Mouse (Mus musculus): ENCODE measurements around the gene Kcnh2.
"Not testable (repeated sequence)": the region's sequence is repeated elsewhere in the genome, so short reads cannot be mapped to it uniquely, and the experiment has no call there.

Kcnh2 gene

DNA sequence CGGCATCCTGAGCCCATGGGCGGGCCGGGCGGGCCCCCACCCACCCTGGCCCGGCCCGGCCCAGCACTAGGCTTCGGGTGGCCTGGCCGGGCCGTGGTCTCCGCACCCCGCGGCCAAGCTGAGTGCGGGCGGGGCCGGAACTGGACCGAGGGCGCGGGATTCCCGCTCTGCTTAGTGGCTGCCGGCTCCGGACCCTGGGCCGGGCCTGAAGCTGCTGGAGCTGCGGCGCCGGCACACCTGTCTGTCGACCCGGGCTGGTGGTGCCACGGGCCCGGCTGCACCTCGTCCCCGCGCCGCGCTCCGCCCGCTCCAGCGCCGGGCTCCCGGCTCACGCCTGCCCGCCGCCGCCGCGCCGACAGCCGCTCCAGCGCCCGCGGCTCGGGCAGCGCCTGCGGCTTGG, at the start of gene Kcnh2:
Gene Kcnh2 (minus strand): TSS at position 327 of the 400 bp plus-strand sequence.
- Histone ChIP-seq H3K9me3 (ENCODE audit: low read length) (no peaks in the 10 kb centered on the region), H3K27me3 (ENCODE audit: insufficient read depth, low read length) (peaks cover 51% of the 10 kb centered on the region), H3K4me1 (replicated peaks; ENCODE audit: low read depth, low read length) (peaks cover 63% of the 10 kb centered on the region), H3K4me3 (replicated peaks; ENCODE audit: low read length) (peak within 1 kb of the TSS; percentile 84), H3K36me3 (ENCODE audit: insufficient read depth, low read length) (0 out of 2 replicates have a peak, but pooled peaks cover under 1% of the 10 kb centered on the region)
- no peak for TF ChIP-seq POU5F1 (IDR thresholded peaks at IDR 0.05; ENCODE audit: borderline replicate concordance, low read length)
- no peak for TF ChIP-seq CTCF (conservative IDR thresholded peaks at IDR 0.05; ENCODE audit: low read length)
- no peak for TF ChIP-seq NANOG (IDR thresholded peaks at IDR 0.05; ENCODE audit: borderline replicate concordance, low read length)

DNA sequence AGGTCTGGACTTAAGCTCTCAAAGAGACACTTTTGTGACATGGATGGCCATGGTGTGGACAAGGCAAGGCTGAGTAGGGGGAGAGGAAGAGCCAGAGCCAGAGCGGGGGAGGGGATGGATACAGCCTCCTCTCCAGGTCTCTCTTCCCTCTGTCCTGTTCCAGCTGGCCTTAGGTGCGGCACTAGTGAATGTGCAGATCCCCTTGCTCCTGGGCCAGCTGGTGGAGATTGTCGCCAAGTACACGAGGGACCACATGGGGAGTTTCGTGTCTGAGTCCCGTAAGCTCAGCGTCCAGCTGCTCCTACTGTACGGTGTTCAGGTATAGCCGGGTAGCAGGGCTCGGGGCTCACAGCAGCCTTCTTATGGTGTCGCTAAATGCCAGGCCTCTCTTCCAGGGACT, 49.0 kb upstream of the Kcnh2 start:
- peaks cover 64% of the 10 kb centered on the region for H3K36me3 ChIP-seq (ENCODE audit: insufficient read depth, low read length)
- no peaks in the 10 kb centered on the region for H3K27me3 ChIP-seq (ENCODE audit: insufficient read depth, low read length)
- H3K4me1 ChIP-seq (replicated peaks; ENCODE audit: low read depth, low read length), result peaks cover 46% of the 10 kb centered on the region
- no peak overlapping the region for H3K4me3 ChIP-seq (replicated peaks; ENCODE audit: low read length)
- no peaks in the 10 kb centered on the region for H3K9me3 ChIP-seq (ENCODE audit: low read length)
- TF ChIP-seq NANOG (IDR thresholded peaks at IDR 0.05; ENCODE audit: borderline replicate concordance, low read length) (no peak), CTCF (conservative IDR thresholded peaks at IDR 0.05; ENCODE audit: low read length) (no peak), POU5F1 (IDR thresholded peaks at IDR 0.05; ENCODE audit: borderline replicate concordance, low read length) (no peak)

DNA sequence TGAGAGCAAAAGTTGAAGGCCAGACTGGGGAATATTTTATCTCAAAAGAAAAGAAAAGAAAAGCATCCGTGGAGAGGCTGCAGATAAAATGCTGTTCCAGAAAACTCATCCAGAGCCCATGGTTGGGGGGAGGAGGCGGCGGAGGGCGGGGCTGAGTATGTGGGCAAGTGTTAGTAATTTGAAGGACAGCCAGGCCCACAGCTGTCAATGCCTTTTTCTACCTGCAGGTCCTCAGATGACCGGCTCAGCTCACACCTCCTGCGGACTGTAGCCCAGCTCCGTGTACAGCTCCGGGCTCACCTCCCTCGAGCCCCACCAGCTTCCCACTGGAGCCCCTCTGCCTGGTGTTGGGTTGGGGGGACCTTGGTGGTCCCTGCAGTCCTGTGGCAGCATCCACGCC, 48.3 kb upstream of the Kcnh2 start:
- no peaks in the 10 kb centered on the region for H3K27me3 ChIP-seq (ENCODE audit: insufficient read depth, low read length)
- no peak for TF ChIP-seq POU5F1 (IDR thresholded peaks at IDR 0.05; ENCODE audit: borderline replicate concordance, low read length)
- TF ChIP-seq NANOG (IDR thresholded peaks at IDR 0.05; ENCODE audit: borderline replicate concordance, low read length), result no peak
- TF ChIP-seq CTCF (conservative IDR thresholded peaks at IDR 0.05; ENCODE audit: low read length), result no peak
- H3K4me1 ChIP-seq (replicated peaks; ENCODE audit: low read depth, low read length), result peaks cover 46% of the 10 kb centered on the region
- no peak overlapping the region for H3K4me3 ChIP-seq (replicated peaks; ENCODE audit: low read length)
- no peaks in the 10 kb centered on the region for H3K9me3 ChIP-seq (ENCODE audit: low read length)
- H3K36me3 ChIP-seq (ENCODE audit: insufficient read depth, low read length), result peaks cover 60% of the 10 kb centered on the region

DNA sequence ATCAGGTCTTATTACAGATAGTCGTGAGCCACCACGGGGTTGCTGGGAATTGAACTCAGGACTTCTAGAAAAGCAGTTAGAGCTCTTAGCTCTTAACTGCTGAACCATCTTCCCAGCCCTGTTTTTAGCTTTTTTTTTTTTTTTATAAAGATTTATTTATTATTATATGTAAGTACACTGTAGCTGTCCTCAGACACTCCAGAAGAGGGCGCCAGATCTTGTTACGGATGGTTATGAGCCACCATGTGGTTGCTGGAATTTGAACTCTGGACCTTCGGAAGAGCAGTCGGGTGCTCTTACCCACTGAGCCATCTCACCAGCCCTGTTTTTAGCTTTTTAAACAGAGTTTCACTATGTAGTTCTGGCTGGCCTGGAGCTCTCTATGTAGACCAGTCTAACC, 44.9 kb upstream of the Kcnh2 start:
- not testable (repeated sequence) for H3K9me3 ChIP-seq (ENCODE audit: low read length); H3K4me3 ChIP-seq (replicated peaks; ENCODE audit: low read length); H3K27me3 ChIP-seq (ENCODE audit: insufficient read depth, low read length)
- H3K36me3 ChIP-seq (ENCODE audit: insufficient read depth, low read length), result peaks cover 26% of the 10 kb centered on the region
- peaks cover 60% of the 10 kb centered on the region for H3K4me1 ChIP-seq (replicated peaks; ENCODE audit: low read depth, low read length)
- TF ChIP-seq CTCF (conservative IDR thresholded peaks at IDR 0.05; ENCODE audit: low read length), result peak; percentile 21

DNA sequence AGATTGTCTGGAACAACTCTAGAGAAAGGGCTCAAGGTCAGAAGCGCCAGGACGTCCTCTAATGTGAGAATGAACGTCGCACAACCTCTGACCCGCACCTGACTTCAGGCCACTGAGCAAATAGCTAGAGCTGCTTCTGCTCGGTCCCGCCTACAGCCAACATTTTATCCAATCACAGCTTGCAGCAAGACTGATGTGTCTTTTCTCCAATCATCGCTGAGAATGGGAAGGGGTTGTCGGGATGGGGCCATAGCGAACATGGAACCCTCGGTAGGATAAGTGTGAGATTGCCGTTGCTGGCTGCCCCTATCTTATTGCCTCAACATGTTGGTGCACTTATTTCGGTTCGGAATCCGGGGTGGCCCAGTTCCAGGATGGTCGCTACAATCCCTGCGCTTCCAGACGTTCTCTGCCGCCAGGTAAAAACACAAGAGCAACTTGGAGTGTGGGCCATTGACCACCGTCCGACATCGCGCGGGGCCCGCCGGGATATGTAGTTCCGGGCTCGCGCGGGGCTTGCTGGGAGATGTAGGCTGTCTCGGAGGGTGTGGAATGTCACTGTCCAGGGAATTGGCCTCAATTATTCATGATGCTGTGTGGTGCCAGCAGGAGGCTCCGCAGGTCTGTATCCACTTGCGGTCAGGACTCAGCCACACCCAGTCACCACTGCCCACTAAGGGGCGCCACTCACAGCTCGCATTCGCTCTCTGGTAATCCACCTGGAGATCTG, 42.9 kb upstream of the Kcnh2 start:
- Histone ChIP-seq H3K36me3 (ENCODE audit: insufficient read depth, low read length) (peaks cover 10% of the 10 kb centered on the region; the same call in 1 of the 2 replicates), H3K4me1 (replicated peaks; ENCODE audit: low read depth, low read length) (peaks cover 53% of the 10 kb centered on the region), H3K9me3 (ENCODE audit: low read length) (no peaks in the 10 kb centered on the region), H3K4me3 (replicated peaks; ENCODE audit: low read length) (peak overlapping the region; percentile 86), H3K27me3 (ENCODE audit: insufficient read depth, low read length) (peaks cover 5% of the 10 kb centered on the region)
- peak; percentile 46 for TF ChIP-seq CTCF (conservative IDR thresholded peaks at IDR 0.05; ENCODE audit: low read length)
- no peak for TF ChIP-seq POU5F1 (IDR thresholded peaks at IDR 0.05; ENCODE audit: borderline replicate concordance, low read length)

DNA sequence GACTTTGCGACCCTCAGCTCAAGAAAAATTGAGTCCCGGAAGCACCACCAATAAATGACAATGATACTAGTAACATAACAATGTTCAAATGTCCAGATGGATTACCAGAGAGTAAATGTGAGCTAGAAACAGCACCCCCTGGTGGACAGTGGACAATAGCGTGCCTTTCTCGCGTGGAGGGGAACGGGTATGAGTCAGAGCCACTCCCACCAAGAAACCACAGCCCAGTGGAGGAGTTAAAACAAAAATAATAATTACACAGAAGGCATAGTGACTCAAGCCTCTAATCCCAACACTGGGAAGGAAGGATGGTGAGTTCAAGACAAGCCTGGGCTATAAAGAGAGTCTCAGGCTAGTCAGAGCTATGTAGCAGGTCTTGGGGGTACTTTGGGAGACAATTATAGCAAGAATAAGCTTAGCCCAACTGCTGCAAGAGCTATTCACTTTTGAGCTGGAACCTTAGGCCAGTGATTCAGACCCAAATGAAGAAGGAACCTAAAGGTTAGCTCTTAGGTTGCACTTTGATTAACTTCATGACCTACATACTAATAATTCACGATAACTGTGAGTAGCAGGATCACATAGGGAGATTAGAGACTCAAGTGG, 42.1 kb upstream of the Kcnh2 start, which contains the start of gene Abcb8:
Gene Abcb8 (plus strand): TSS at position 272 of the 606 bp plus-strand sequence.
- peaks cover 9% of the 10 kb centered on the region for H3K27me3 ChIP-seq (ENCODE audit: insufficient read depth, low read length)
- H3K4me1 ChIP-seq (replicated peaks; ENCODE audit: low read depth, low read length), result peaks cover 58% of the 10 kb centered on the region
- H3K9me3 ChIP-seq (ENCODE audit: low read length), result no peaks in the 10 kb centered on the region
- TF ChIP-seq CTCF (conservative IDR thresholded peaks at IDR 0.05; ENCODE audit: low read length) (peak; percentile 93), POU5F1 (IDR thresholded peaks at IDR 0.05; ENCODE audit: borderline replicate concordance, low read length) (no peak)
- H3K36me3 ChIP-seq (ENCODE audit: insufficient read depth, low read length), result peaks cover 8% of the 10 kb centered on the region; the same call in 1 of the 2 replicates
- H3K4me3 ChIP-seq (replicated peaks; ENCODE audit: low read length), result peak within 1 kb of the TSS; percentile 86

DNA sequence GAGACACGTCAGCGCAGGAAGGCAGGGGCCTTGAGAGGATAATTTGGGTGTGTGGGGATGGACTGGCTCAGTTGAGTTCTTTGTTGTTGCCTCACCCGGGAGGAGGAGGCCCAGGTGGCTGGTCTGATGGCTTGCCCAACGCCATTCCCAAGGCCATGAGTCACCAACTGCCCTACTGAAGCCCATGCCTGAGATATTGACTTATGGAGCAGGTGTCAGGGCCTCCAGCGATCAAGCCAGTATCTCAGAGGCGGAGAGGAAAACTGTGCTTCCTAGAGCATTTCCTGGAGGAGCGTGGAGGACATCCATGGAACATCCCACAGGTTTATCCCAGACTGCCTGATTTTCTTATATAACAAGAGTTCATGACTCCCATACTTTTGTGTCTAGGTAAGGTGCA, 41.3 kb upstream of the Kcnh2 start:
- Histone ChIP-seq H3K4me3 (replicated peaks; ENCODE audit: low read length) (no peak overlapping the region), H3K4me1 (replicated peaks; ENCODE audit: low read depth, low read length) (peaks cover 57% of the 10 kb centered on the region), H3K27me3 (ENCODE audit: insufficient read depth, low read length) (peaks cover 16% of the 10 kb centered on the region), H3K36me3 (ENCODE audit: insufficient read depth, low read length) (peaks cover 8% of the 10 kb centered on the region; the same call in 1 of the 2 replicates), H3K9me3 (ENCODE audit: low read length) (no peaks in the 10 kb centered on the region)
- TF ChIP-seq CTCF (conservative IDR thresholded peaks at IDR 0.05; ENCODE audit: low read length), result no peak
- TF ChIP-seq NANOG (IDR thresholded peaks at IDR 0.05; ENCODE audit: borderline replicate concordance, low read length), result no peak
- no peak for TF ChIP-seq POU5F1 (IDR thresholded peaks at IDR 0.05; ENCODE audit: borderline replicate concordance, low read length)

DNA sequence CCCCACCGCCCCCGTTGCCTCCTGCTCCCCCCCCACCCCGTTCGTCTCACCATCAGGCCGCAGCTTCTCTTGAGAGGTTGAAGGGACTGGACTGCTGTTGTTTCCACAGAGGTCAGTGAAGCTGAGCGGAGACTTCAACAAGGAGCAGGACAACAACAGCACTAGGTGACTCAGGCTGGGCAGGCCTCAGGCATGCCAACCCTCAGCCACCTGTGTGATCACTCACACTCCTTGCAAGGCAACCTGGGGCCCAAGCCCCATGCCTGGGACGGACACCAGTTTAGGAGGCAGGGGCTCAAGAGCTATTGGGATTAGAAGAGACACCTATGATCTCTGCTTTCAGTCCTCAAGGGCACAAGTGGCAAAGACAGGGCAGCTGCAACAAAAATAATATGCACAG, 40.5 kb upstream of the Kcnh2 start, which contains the start of gene Atg9b:
Gene Atg9b (minus strand): TSS at position 280 of the 400 bp plus-strand sequence.
- TF ChIP-seq NANOG (IDR thresholded peaks at IDR 0.05; ENCODE audit: borderline replicate concordance, low read length) (no peak), CTCF (conservative IDR thresholded peaks at IDR 0.05; ENCODE audit: low read length) (no peak), POU5F1 (IDR thresholded peaks at IDR 0.05; ENCODE audit: borderline replicate concordance, low read length) (no peak)
- peak within 1 kb of the TSS; percentile 39 for H3K4me3 ChIP-seq (replicated peaks; ENCODE audit: low read length)
- H3K9me3 ChIP-seq (ENCODE audit: low read length), result no peaks in the 10 kb centered on the region
- H3K27me3 ChIP-seq (ENCODE audit: insufficient read depth, low read length), result peaks cover 24% of the 10 kb centered on the region
- H3K4me1 ChIP-seq (replicated peaks; ENCODE audit: low read depth, low read length), result peaks cover 65% of the 10 kb centered on the region
- peaks cover 5% of the 10 kb centered on the region; the same call in 1 of the 2 replicates for H3K36me3 ChIP-seq (ENCODE audit: insufficient read depth, low read length)

All from E14TG2a.4 (cell line).